Mouse (Mus musculus) limb, embryonic 14.5 days (tissue): Measurements from ENCODE around the gene Bcam. TPM values are rescaled to one million over a fixed set of nuclear protein-coding genes. Genes with fewer than 3 reads are reported as not detected.

Experiments used
- ATAC-seq: fragments of 200-750 bp; cut with Nextera tagmentation; 2 replicates; pipeline ENCODE4 v1.8.0; 2017; ENCODE audit warnings: low read depth, moderate number of reproducible peaks, moderate TSS enrichment; ENCODE audit not compliant: low FRiP score
- DNase-seq: peaks from one replicate; pipeline ENCODE4 v3.0.0-alpha.2; 2015; ENCODE audit warnings: low spot score
- H3K27ac ChIP-seq: fragments of 300-500 bp; sonication (generic); replicated peaks from 2 replicates; pipeline ENCODE4 v1.5.1; 2014; ENCODE audit warnings: low read depth, mild to moderate bottlenecking, low read length, moderate library complexity, mixed read lengths
- H3K27me3 ChIP-seq: fragments of 300-500 bp; sonication (generic); 2 replicates; pipeline ENCODE4 v1.6.1; 2014; ENCODE audit warnings: low read length, mixed read lengths; ENCODE audit not compliant: control insufficient read depth, insufficient read depth
- H3K36me3 ChIP-seq: fragments of 300-500 bp; sonication (generic); 2 replicates; pipeline ENCODE4 v1.6.1; 2014; ENCODE audit warnings: mild to moderate bottlenecking, low read length, moderate library complexity, mixed read lengths; ENCODE audit not compliant: control insufficient read depth, insufficient read depth
- H3K4me1 ChIP-seq: fragments of 300-500 bp; sonication (generic); 2 replicates; pipeline ENCODE4 v1.6.1; 2014; ENCODE audit warnings: antibody characterized with exemption, low read length, mixed read lengths; ENCODE audit not compliant: control insufficient read depth, insufficient read depth
- H3K4me2 ChIP-seq: fragments of 300-500 bp; sonication (generic); replicated peaks from 2 replicates; pipeline ENCODE4 v1.6.1; 2014; ENCODE audit warnings: low read depth, mild to moderate bottlenecking, low read length, moderate library complexity; ENCODE audit not compliant: severe bottlenecking
- H3K4me3 ChIP-seq: fragments of 300-500 bp; sonication (generic); replicated peaks from 2 replicates; pipeline ENCODE4 v1.5.1; 2014; ENCODE audit warnings: low read length
- H3K9ac ChIP-seq: fragments of 300-500 bp; sonication (generic); 2 replicates; pipeline ENCODE4 v1.6.1; 2014; ENCODE audit warnings: mild to moderate bottlenecking, low read depth, low read length, moderate library complexity; ENCODE audit not compliant: severe bottlenecking
- H3K9me3 ChIP-seq: fragments of 300-500 bp; sonication (generic); 2 replicates; pipeline ENCODE4 v1.6.1; 2016; ENCODE audit warnings: low read length; ENCODE audit not compliant: control insufficient read depth
- POLR2A ChIP-seq: fragments of 200-500 bp; IDR thresholded peaks from 2 replicates; pipeline ENCODE4 v1.8.0; 2012; ENCODE audit warnings: inconsistent platforms, mild to moderate bottlenecking, moderate library complexity, borderline replicate concordance; ENCODE audit not compliant: insufficient read depth, insufficient read length; ENCODE audit errors: extremely low read depth
- WGBS: fragments of 180-500 bp; shearing (Covaris S2); extraction: QIAGEN DNeasy Blood & Tissue Kit; methylation state at CpG from one replicate; pipeline ENCODE4 v1.1.7; 2014; 5-methylcytosine and 5-hydroxymethylcytosine counted together
- polyA plus RNA-seq, 2 experiments: library from polyadenylated mRNA; depleted of rRNA in 1 of 2; stranded (reverse) in 1 of 2; unstranded in 1 of 2; fragments of >200 nt; fragmentation: Nextera tagmentation in 1 of 2; extraction: Ambion mirVana in 1 of 2; gene quantifications; 2 replicates each; pipeline versions ENCODE4 v1.2.1 to v1.2.3; 2012 to 2014

Bcam gene
- polyA plus RNA-seq, 2 experiments = 94.3 to 116 TPM

DNA sequence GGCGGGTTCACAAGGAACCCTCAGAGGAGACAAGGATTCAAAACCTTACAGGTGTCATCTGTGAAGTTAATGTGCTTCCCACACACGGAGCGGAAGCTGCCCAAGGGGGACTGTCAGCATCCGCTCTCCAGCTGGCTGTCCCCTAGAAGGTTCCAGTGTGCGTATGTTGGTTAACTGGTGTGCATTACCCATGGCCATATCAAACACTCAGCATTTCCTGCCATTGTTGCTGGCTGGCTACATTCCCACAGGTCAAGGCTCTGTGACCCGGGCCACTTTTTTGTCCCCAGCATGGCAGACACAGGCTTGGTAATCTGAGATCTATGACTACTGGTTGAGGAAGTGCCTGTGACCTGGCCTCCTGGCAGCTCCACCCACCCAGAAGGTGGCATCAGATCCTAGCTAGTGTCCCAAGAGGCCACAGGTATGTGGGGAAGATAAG lies 48.0 kb downstream of the Bcam start:
- WGBS = 91% methylated on average over 6 of the region's 6 CpGs
- ATAC-seq = no peak
- no peaks in the 10 kb centered on the region for H3K4me1 ChIP-seq

DNA sequence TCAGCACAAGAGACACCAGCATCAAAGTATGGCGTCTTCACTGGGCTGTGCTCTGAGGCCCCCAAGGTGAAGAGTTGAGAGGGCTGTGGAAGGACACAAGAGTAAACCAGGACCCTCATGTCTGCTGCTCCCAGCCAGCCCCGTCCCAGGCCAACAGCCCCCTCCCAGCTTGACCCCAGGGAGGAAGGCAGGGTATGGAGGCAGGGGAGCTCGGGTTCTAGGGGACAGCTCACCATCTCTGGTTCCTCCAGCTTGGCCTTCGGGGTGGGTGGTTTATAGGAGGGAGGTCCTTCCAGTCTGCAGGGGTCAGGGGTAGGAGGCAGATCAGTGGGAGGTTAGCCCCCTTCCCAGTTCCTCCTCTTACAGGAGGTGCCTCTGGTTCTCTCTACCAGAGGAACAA lies 51.6 kb downstream of the Bcam start:
- WGBS = 87% methylated on average over 4 of the region's 4 CpGs
- Histone ChIP-seq H3K4me1 (peaks cover 4% of the 10 kb centered on the region; the same call in 1 of the 2 replicates), H3K9me3 (peaks cover 11% of the 10 kb centered on the region), H3K4me2 (no peak overlapping the region), H3K27me3 (no peaks in the 10 kb centered on the region), H3K9ac (no peak overlapping the region), H3K4me3 (no peak overlapping the region), H3K36me3 (peaks cover 50% of the 10 kb centered on the region), H3K27ac (no peak overlapping the region)
- DNase-seq = no peak
- TF ChIP-seq POLR2A = no peak
- ATAC-seq = no peak

More for the DNA sequence above, 48.0 kb downstream of the Bcam start:
- no peak overlapping the region for H3K4me3 ChIP-seq
- no peak overlapping the region for H3K9ac ChIP-seq
- no peak overlapping the region for H3K27ac ChIP-seq
- TF ChIP-seq POLR2A = no peak
- peaks cover 80% of the 10 kb centered on the region for H3K36me3 ChIP-seq
- H3K27me3 ChIP-seq = no peaks in the 10 kb centered on the region
- H3K9me3 ChIP-seq = peaks cover 11% of the 10 kb centered on the region
- no peak overlapping the region for H3K4me2 ChIP-seq
- DNase-seq = no peak

DNA sequence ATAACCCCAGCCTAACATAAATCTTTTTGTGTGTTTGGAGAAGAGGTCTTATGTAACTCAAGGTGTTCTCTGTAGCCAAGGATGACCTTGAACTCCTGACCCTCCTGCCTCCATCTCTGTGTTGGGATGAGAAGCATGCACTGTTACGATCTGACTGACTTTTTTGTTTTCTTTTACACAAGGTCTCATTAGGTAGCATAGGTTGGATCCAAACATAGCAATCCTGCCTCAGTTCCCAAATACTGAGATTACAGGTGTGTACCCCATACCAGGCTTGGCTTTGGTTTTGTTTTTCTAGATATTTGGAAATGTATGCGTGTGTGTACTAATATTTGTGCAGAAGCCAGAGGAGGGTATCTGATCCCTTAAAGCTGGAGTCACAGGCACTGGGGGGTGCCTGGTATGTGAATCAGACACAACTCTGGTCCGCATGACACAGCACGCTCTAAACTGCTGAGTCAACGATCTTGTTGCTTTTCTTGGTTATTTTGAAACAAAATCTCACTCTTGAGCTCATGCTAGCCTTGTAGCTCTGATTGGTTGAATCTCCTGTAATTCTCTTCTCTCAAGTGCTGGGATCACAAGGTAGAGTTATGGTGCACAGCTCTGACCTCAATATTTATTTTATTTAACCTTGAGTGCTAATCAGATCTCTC lies 52.4 kb downstream of the Bcam start:
- Histone ChIP-seq H3K9ac (no peak overlapping the region), H3K27ac (no peak overlapping the region), H3K4me1 (peaks cover 5% of the 10 kb centered on the region; the same call in 1 of the 2 replicates), H3K4me3 (no peak overlapping the region), H3K27me3 (no peaks in the 10 kb centered on the region), H3K36me3 (peaks cover 45% of the 10 kb centered on the region), H3K4me2 (no peak overlapping the region), H3K9me3 (peaks cover 11% of the 10 kb centered on the region)
- ATAC-seq = no peak
- WGBS = 91% methylated on average over 5 of the region's 5 CpGs
- DNase-seq = no peak
- TF ChIP-seq POLR2A = no peak

DNA sequence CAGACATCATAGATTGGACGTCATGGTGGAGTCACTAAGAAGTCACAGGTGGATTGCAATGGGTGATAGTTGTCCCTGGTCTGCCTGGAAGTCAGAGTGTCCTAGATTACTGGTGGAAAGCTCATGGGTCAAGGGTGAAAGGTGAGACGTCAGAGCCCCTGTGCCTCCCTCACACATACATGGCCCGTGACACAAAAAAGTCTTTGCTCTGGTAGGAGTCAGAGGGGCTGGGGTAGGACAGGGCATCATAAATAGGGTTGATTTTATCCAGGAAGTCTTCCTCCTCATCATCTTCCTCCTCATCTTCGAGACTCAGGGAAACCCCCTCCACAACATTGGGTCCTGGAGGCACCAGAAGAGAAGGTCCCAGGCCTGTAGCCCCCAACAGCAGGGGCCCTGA lies 53.5 kb downstream of the Bcam start:
- no peaks in the 10 kb centered on the region for H3K27me3 ChIP-seq
- H3K9me3 ChIP-seq = peaks cover 11% of the 10 kb centered on the region
- no peak overlapping the region for H3K9ac ChIP-seq
- H3K4me1 ChIP-seq = peaks cover 5% of the 10 kb centered on the region; the same call in 1 of the 2 replicates
- no peak overlapping the region for H3K4me2 ChIP-seq
- no peak for TF ChIP-seq POLR2A
- no peak for DNase-seq
- no peak overlapping the region for H3K4me3 ChIP-seq
- H3K27ac ChIP-seq = no peak overlapping the region
- ATAC-seq = no peak
- peaks cover 47% of the 10 kb centered on the region for H3K36me3 ChIP-seq
- 87% methylated on average over 4 of the region's 4 CpGs for WGBS

DNA sequence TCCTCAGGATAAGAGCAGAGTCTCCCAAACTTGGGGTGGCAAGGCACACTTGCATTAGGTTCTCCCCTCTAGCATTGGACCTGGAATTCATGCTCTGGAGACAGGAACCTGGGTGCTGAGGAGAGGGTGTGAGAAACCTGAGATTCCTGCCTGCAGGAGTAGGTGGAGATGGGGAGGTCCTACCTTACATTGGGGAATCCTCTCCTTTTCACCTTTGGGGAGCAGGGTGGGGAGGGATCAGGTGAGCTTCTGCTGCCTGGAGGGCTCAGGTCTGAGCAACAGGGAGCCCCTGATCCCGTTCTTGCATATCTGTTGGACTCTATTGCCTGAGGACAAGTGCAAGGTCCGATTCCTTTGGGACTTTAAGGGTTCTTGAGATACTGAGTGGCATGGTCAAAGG lies 54.0 kb downstream of the Bcam start:
- Histone ChIP-seq H3K27ac (0 out of 2 replicates have a peak overlapping the region, but pooled peaks have one; percentile 59), H3K36me3 (peaks cover 51% of the 10 kb centered on the region), H3K4me1 (peaks cover 5% of the 10 kb centered on the region; the same call in 1 of the 2 replicates), H3K4me3 (no peak overlapping the region), H3K9ac (no peak overlapping the region), H3K27me3 (no peaks in the 10 kb centered on the region), H3K9me3 (peaks cover 11% of the 10 kb centered on the region), H3K4me2 (peak overlapping the region; percentile 55; the same call in 1 of the 2 replicates)
- ATAC-seq = no peak
- 87% methylated on average over 2 of the region's 2 CpGs for whole genome bisulfite sequencing
- DNase-seq = no peak
- no peak for TF ChIP-seq POLR2A
